Mouse (Mus musculus): ENCODE measurements at regions not wholly inside any gene's neighbourhood (a gene's known extent, or its start where the extent isn't known, plus 50 kb on each side); places are given as distances from the start of the nearest gene placed in this dataset.

DNA sequence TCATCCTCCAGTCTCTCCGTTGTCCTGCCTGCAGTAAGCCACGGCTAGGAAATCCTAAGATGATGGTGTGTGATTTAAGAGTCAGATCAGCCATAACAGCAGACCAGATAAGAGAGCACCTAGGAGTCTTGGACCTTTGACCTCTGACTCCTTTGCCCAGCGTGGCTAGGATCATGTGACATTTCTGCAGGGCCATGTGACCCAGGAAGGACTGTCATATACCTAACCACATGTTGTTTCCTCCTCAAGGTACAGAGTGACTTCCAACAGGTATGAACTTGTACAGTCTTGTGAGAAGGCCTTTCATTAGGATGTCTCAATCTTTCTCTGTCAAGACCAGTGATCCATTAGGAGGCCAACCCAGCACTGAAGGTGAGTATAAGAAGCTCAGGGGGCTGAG is 135.7 kb downstream of the Cdc5l start:
- TF ChIP-seq GATA1 (IDR thresholded peaks at IDR 0.05; ENCODE audit: borderline replicate concordance, low read length) (no peak), FLI1 (IDR thresholded peaks at IDR 0.05; ENCODE audit: low read length) (no peak)

Measured in megakaryocyte, embryonic 14.5 days (primary cell).